Mouse (Mus musculus) CD4-positive, CD25-positive, alpha-beta regulatory T cell, adult 2 months (primary cell): ENCODE measurements around the gene Tnfrsf17.
"Not testable (repeated sequence)": the region's sequence is repeated elsewhere in the genome, so short reads cannot be mapped to it uniquely, and the experiment has no call there.

Source experiments
- DNase-seq: peaks from one replicate; pipeline ENCODE4 v3.0.0-alpha.2; 2012; ENCODE audit warnings: low read depth, low spot score

The Tnfrsf17 gene

GRCm38 (mm10) chr16:11313512-11313911 is at the start of gene Tnfrsf17:
TSS of gene Tnfrsf17 (plus strand) at chr16:11313812.
- no peak for DNase-seq

GRCm38 (mm10) chr16:11266556-11266955 is 47.1 kb upstream of the Tnfrsf17 start:
- DNase-seq, result no peak

- no peak for DNase-seq
Observed at GRCm38 (mm10) chr16:11269808-11270207, 43.8 kb upstream of the Tnfrsf17 start.

GRCm38 (mm10) chr16:11270642-11271041 is 43.0 kb upstream of the Tnfrsf17 start:
- no peak for DNase-seq

- DNase-seq, result no peak
Observed at GRCm38 (mm10) chr16:11271073-11271472, 42.5 kb upstream of the Tnfrsf17 start.

- DNase-seq, result no peak
Observed at GRCm38 (mm10) chr16:11276888-11277287, 36.7 kb upstream of the Tnfrsf17 start.

- DNase-seq, result no peak
Observed at GRCm38 (mm10) chr16:11278778-11279177, 34.8 kb upstream of the Tnfrsf17 start.

GRCm38 (mm10) chr16:11282655-11283232 is 30.9 kb upstream of the Tnfrsf17 start:
- no peak for DNase-seq

GRCm38 (mm10) chr16:11284881-11285280 is 28.7 kb upstream of the Tnfrsf17 start:
- DNase-seq, result no peak

- peak; percentile 5 for DNase-seq
Observed at GRCm38 (mm10) chr16:11285949-11286348, 27.7 kb upstream of the Tnfrsf17 start.

- not testable (repeated sequence) for DNase-seq
Observed at GRCm38 (mm10) chr16:11288873-11289272, 24.7 kb upstream of the Tnfrsf17 start.

- DNase-seq, result not testable (repeated sequence)
Observed at GRCm38 (mm10) chr16:11295583-11295982, 18.0 kb upstream of the Tnfrsf17 start.

- peak; percentile 47 for DNase-seq
Observed at GRCm38 (mm10) chr16:11297700-11298099, 15.9 kb upstream of the Tnfrsf17 start.

- DNase-seq, result no peak
Observed at GRCm38 (mm10) chr16:11303741-11304140, 9.9 kb upstream of the Tnfrsf17 start.

GRCm38 (mm10) chr16:11305531-11305930 is 8.1 kb upstream of the Tnfrsf17 start:
- DNase-seq, result no peak

GRCm38 (mm10) chr16:11315786-11316320 is 2.2 kb downstream of the Tnfrsf17 start:
- no peak for DNase-seq

GRCm38 (mm10) chr16:11316748-11317147 is 3.1 kb downstream of the Tnfrsf17 start:
- DNase-seq, result no peak

- DNase-seq, result no peak
Observed at GRCm38 (mm10) chr16:11317324-11317723, 3.7 kb downstream of the Tnfrsf17 start.

- DNase-seq, result peak; percentile 96
Observed at GRCm38 (mm10) chr16:11322409-11323323, 9.1 kb downstream of the Tnfrsf17 start, which contains the start of gene Snx29. TSS of gene Snx29 (plus strand) at chr16:11322908.

GRCm38 (mm10) chr16:11323324-11324051 is 9.9 kb downstream of the Tnfrsf17 start:
- DNase-seq, result peak; percentile 31

GRCm38 (mm10) chr16:11330081-11330800 is 16.6 kb downstream of the Tnfrsf17 start:
- no peak for DNase-seq
